Mouse (Mus musculus) heart, embryonic 13.5 days (tissue): Measurements from ENCODE around the gene Kctd2. TPM values are rescaled to one million over a fixed set of nuclear protein-coding genes. Genes with fewer than 3 reads are reported as not detected.

ENCODE experiments used
- ATAC-seq: fragments of 200-750 bp; cut with Nextera tagmentation; 2 replicates; pipeline ENCODE4 v1.8.0; 2017; ENCODE audit warnings: moderate TSS enrichment; ENCODE audit not compliant: insufficient number of reproducible peaks, low FRiP score, low TSS enrichment; ENCODE audit errors: extremely low read depth
- H3K27ac ChIP-seq: fragments of 300-500 bp; sonication (generic); replicated peaks from 2 replicates; pipeline ENCODE4 v1.5.1; 2015; ENCODE audit warnings: moderate library complexity, mild to moderate bottlenecking, inconsistent platforms
- H3K27me3 ChIP-seq: fragments of 300-500 bp; sonication (generic); replicated peaks from 2 replicates; pipeline ENCODE4 v1.6.1; 2015; ENCODE audit warnings: mild to moderate bottlenecking, inconsistent platforms
- H3K36me3 ChIP-seq: fragments of 300-500 bp; sonication (generic); 2 replicates; pipeline ENCODE4 v1.6.1; 2015; ENCODE audit warnings: mild to moderate bottlenecking, inconsistent platforms
- H3K4me1 ChIP-seq: fragments of 300-500 bp; sonication (generic); 2 replicates; pipeline ENCODE4 v1.6.1; 2015; ENCODE audit warnings: inconsistent platforms
- H3K4me2 ChIP-seq: fragments of 300-500 bp; sonication (generic); 2 replicates; pipeline ENCODE4 v1.6.1; 2015; ENCODE audit warnings: inconsistent platforms, mild to moderate bottlenecking, moderate library complexity
- H3K4me3 ChIP-seq: fragments of 300-500 bp; sonication (generic); 2 replicates; pipeline ENCODE4 v1.5.1; 2015; ENCODE audit warnings: moderate library complexity, mild to moderate bottlenecking, inconsistent platforms
- H3K9ac ChIP-seq: fragments of 300-500 bp; sonication (generic); 2 replicates; pipeline ENCODE4 v1.6.1; 2015; ENCODE audit warnings: inconsistent platforms, mild to moderate bottlenecking, moderate library complexity
- H3K9me3 ChIP-seq: fragments of 300-500 bp; sonication (generic); 2 replicates; pipeline ENCODE4 v1.6.1; 2016; ENCODE audit warnings: inconsistent platforms
- whole genome bisulfite sequencing: fragments of 180-500 bp; shearing (Covaris S2); methylation state at CpG from one replicate; pipeline ENCODE4 v1.1.7; 2015; ENCODE audit warnings: mixed read lengths; 5-methylcytosine and 5-hydroxymethylcytosine counted together
- polyA plus RNA-seq: library from polyadenylated mRNA; unstranded; fragments of >200 nt; fragmentation: Nextera tagmentation; extraction: Ambion mirVana; gene quantifications from 2 replicates; pipeline ENCODE4 v1.2.1, GENCODE M21; 2015

Kctd2 gene
- polyA plus RNA-seq, 1 experiment from 2014 or later = 8.8 TPM

DNA sequence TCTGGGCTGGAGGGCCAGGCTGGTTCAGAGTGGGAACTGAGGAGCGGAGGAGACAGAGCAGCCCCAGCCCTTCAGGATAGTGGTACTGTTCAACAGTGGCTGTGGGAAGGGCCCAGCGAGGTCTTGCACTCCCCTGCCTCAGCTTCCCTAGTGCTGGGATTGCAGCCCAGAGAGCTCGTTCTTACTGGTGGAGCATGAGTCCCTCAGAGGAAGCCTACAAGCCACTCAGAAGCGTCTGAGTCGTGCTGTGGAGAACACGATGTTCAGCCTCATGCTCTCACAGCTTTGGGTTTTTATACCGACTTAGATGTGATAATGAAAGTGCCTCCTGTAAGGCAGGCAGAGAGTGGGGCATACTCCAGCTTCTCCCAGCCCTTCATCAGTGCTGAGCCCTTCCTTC lies 4.7 kb downstream of the Kctd2 start:
- WGBS = 71% methylated on average over 7 of the region's 7 CpGs
- Histone ChIP-seq H3K4me2 (no peak overlapping the region), H3K9ac (no peak overlapping the region), H3K4me1 (peaks cover 34% of the 10 kb centered on the region), H3K36me3 (peaks cover 66% of the 10 kb centered on the region), H3K27ac (no peak overlapping the region), H3K4me3 (no peak overlapping the region), H3K9me3 (no peaks in the 10 kb centered on the region), H3K27me3 (no peaks in the 10 kb centered on the region)
- no peak for ATAC-seq

DNA sequence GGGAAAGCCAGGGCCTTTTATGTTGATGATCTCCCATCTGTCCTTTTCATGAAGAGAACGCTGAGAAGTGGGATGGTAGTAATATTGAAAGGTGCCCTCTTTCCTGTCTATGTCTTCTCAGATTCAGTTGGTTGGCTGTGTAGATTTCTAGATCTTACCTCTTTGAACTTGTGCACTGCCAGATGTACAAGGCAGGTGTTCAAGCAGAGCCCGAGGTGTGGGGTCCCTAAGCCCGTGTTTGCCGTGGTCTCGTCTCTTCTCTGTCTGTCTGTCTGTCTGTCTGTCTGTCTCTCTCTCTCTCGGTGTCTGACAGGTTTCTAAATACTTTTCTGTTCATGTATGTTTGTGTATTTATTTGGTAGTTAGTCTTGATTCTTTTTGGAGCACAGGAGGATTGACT lies 5.7 kb downstream of the Kctd2 start:
- H3K36me3 ChIP-seq = peaks cover 77% of the 10 kb centered on the region
- ATAC-seq = no peak
- H3K9me3 ChIP-seq = no peaks in the 10 kb centered on the region
- no peak overlapping the region for H3K27ac ChIP-seq
- peaks cover 32% of the 10 kb centered on the region for H3K4me1 ChIP-seq
- H3K4me3 ChIP-seq = no peak overlapping the region
- H3K27me3 ChIP-seq = no peaks in the 10 kb centered on the region
- WGBS = 88% methylated on average over 6 of the region's 6 CpGs
- H3K4me2 ChIP-seq = no peak overlapping the region
- H3K9ac ChIP-seq = no peak overlapping the region

DNA sequence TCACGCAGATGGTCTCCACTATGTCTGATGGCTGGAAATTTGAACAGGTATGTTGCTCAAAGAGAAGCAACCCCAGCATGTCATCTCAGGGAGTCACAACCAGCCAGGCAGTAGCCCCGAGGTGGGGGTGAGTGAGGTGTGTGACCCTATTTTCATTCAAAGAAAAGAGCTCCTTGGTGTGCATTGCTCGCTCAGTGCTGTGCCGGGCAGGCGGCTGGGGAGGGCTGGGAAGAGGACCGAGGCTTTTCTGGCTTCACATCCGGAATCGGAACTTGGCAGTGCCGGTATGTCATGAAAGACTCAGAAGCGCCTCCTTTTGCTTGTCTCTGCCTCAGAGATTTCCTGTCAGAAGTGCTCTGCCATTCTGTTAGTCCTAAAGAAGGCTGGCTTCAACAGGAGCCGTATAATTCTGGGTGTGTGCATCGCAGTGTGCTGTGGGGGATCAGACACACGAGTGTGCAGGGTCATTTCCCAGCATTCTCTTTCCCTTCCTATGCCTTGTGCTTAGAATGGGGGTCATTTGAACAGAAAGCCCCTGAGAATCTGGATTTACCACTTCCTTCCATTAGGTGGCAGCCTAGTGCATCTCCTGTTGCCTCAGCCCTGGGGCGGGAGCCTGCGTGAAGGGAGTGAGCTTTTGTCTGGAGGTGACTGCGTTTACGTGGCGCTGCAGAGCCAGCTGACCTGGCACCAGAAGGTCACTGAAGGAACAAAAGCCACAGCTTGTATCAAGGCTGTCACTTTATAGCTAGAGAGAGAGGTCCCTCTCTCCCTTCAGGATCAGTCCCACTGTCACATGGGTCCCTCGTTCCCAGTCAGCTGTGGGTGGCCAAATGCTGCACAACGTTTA lies 7.8 kb downstream of the Kctd2 start:
- H3K9me3 ChIP-seq = no peaks in the 10 kb centered on the region
- no peak for ATAC-seq
- H3K4me2 ChIP-seq = peak overlapping the region; percentile 40
- peak overlapping the region; percentile 63 for H3K9ac ChIP-seq
- H3K27me3 ChIP-seq = no peaks in the 10 kb centered on the region
- peaks cover 88% of the 10 kb centered on the region for H3K36me3 ChIP-seq
- no peak overlapping the region; the same call in 1 of the 2 replicates for H3K4me3 ChIP-seq
- 33% methylated on average over 20 of the region's 20 CpGs for WGBS
- peaks cover 15% of the 10 kb centered on the region for H3K4me1 ChIP-seq
- H3K27ac ChIP-seq = peak overlapping the region; percentile 68

DNA sequence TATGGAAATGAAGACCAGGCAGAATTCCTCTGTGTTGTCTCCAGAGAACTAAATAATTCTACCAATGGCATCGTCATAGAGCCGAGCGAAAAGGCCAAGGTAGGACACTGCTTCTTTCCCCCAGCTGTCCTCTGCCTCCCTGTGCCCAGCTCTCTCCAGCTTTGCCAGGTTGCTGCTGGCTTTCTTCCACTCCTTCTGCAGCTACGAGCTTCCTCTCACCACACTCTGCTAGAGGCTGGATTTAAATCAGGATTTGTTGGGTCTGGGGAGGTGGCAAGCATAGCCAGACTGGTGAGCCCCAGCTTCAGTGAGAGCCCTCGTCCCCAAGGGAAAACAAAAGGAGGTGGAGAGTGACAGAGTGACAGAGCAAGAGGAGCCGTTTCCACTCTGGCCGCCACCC lies 9.4 kb downstream of the Kctd2 start:
- Histone ChIP-seq H3K36me3 (peaks cover 82% of the 10 kb centered on the region), H3K27me3 (no peaks in the 10 kb centered on the region), H3K4me3 (no peak overlapping the region), H3K9ac (no peak overlapping the region), H3K4me1 (peaks cover 15% of the 10 kb centered on the region), H3K27ac (no peak overlapping the region), H3K9me3 (no peaks in the 10 kb centered on the region), H3K4me2 (no peak overlapping the region)
- no peak for ATAC-seq
- 78% methylated on average over 7 of the region's 7 CpGs for WGBS

GRCm38 (mm10) chr11:115430561-115430960 lies 10.6 kb downstream of the Kctd2 start:
- WGBS = 92% methylated on average over 6 of the region's 6 CpGs
- H3K27me3 ChIP-seq = no peaks in the 10 kb centered on the region

DNA sequence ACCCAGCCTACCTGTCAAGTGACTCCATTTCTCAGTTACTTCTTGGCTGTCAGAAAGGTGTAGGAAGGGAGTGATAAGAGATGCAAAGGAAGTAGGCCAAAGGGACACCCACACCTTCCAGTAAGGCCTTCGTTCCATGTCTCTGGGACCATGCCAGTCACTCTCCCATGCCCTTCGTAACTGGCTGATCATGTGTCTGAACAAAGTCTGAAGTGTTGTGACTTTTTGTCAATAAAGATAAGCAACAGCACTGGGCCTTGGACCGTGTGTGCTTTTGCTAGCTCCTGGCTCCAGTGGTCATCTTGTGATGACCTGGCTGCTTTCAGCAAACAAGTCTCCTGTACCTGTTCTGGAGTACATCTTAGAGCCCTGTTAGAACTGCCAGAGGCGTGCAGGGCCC lies 12.9 kb downstream of the Kctd2 start:
- Histone ChIP-seq H3K27ac (no peak overlapping the region), H3K27me3 (no peaks in the 10 kb centered on the region), H3K36me3 (peaks cover 47% of the 10 kb centered on the region), H3K4me1 (peaks cover 23% of the 10 kb centered on the region), H3K4me3 (no peak overlapping the region), H3K9ac (no peak overlapping the region), H3K4me2 (no peak overlapping the region), H3K9me3 (no peaks in the 10 kb centered on the region)
- ATAC-seq = no peak
- 61% methylated on average over 4 of the region's 4 CpGs for WGBS

More at GRCm38 (mm10) chr11:115430561-115430960, 10.6 kb downstream of the Kctd2 start:
- Histone ChIP-seq H3K9me3 (no peaks in the 10 kb centered on the region), H3K4me1 (peaks cover 22% of the 10 kb centered on the region), H3K4me2 (no peak overlapping the region), H3K27ac (no peak overlapping the region), H3K4me3 (no peak overlapping the region), H3K36me3 (peaks cover 69% of the 10 kb centered on the region), H3K9ac (no peak overlapping the region)
- no peak for ATAC-seq

DNA sequence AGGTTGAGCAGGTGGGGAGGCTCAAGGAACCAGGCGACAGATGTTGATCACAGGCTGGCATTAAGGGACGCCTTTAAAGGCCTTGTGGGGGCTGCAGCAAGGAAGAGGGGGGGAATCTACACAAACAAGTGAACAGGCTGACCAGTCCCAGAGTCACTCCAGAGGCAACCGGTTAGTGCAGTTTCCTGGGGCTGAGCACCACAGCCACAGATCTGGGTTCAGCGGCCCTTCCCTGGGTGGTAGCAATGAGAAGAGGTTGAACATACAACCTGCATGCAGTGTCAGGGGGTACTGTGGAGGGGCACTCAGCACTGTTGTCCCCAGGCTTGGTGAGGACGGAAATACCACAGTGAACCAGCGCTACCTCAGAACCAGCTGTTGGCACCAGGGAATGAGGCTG lies 13.4 kb downstream of the Kctd2 start:
- WGBS = 79% methylated on average over 6 of the region's 6 CpGs
- no peak overlapping the region for H3K9ac ChIP-seq
- no peaks in the 10 kb centered on the region for H3K27me3 ChIP-seq
- peaks cover 18% of the 10 kb centered on the region for H3K4me1 ChIP-seq
- H3K36me3 ChIP-seq = peaks cover 44% of the 10 kb centered on the region
- H3K9me3 ChIP-seq = no peaks in the 10 kb centered on the region
- no peak overlapping the region for H3K4me2 ChIP-seq
- ATAC-seq = no peak
- H3K4me3 ChIP-seq = no peak overlapping the region
- no peak overlapping the region for H3K27ac ChIP-seq

DNA sequence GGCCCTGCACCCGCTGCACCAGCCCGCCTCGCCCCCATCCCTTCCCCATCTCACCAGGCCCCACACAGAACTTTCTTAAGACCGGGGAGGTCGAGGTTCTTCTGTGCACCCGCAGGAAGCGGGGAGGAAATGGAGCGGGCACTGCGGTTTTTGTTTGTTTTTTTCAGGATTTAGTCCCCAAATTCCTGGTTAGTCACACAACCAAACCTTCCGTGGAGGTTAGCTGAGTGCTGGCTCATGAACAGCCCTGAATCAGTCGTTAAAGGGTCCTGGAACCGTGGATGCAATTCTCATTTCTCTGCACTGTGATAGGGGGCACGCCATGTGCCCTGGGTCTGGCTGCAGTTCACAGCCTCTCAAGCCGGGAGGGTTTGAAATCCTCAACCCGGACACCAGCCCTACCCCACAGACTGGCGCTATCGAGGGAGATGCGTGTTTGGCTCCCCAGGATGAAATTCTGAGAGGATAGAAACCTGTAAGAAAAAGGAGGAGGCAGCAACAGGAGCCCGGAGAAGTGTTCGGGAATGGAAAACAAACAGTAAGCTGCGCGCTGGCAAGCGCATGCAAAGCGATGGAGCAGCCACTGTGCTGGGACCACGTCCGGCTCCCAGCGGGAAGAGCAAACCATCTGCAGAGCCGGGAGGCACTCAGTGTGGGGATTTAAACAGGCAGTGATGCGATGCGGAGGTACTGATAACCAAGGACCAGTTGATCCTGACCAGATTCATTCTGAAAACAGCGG lies 15.8 kb downstream of the Kctd2 start:
- ATAC-seq = no peak
- H3K27me3 ChIP-seq = no peaks in the 10 kb centered on the region
- peaks cover 16% of the 10 kb centered on the region for H3K4me1 ChIP-seq
- peak overlapping the region; percentile 47 for H3K4me3 ChIP-seq
- H3K9ac ChIP-seq = peak overlapping the region; percentile 74
- H3K36me3 ChIP-seq = peaks cover 20% of the 10 kb centered on the region
- H3K27ac ChIP-seq = no peak overlapping the region; the same call in 1 of the 2 replicates
- H3K9me3 ChIP-seq = peaks cover 6% of the 10 kb centered on the region; the same call in 1 of the 2 replicates
- peak overlapping the region; percentile 70 for H3K4me2 ChIP-seq
- 7% methylated on average over 31 of the region's 31 CpGs for WGBS

GRCm38 (mm10) chr11:115437571-115438122 lies 17.7 kb downstream of the Kctd2 start:
- ATAC-seq = no peak

DNA sequence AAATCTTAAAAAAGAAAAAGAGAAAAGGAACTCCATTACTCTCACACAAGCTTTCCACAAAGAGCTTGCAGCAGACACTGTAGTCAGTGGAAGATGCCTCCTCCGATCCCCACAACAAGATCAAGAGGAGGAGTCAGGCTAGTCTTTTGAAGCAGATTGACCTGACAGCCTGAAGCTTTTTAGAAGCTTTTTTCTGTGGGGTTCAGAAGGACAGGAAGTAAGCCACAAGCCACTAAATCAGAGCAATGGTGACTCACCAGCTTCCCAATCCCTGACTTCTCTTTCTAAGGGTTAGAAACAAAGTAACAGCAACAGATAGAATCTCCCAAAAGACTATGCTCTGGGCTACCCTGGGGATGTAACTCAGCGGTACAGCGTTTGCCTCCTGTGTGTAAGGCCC lies 19.4 kb downstream of the Kctd2 start:
- WGBS = 76% methylated on average over 3 of the region's 3 CpGs
- H3K27ac ChIP-seq = no peak overlapping the region
- H3K36me3 ChIP-seq = no peaks in the 10 kb centered on the region
- H3K9ac ChIP-seq = no peak overlapping the region
- H3K4me2 ChIP-seq = no peak overlapping the region
- peaks cover 6% of the 10 kb centered on the region; the same call in 1 of the 2 replicates for H3K9me3 ChIP-seq
- peaks cover 12% of the 10 kb centered on the region; the same call in 1 of the 2 replicates for H3K27me3 ChIP-seq
- H3K4me1 ChIP-seq = peaks cover 16% of the 10 kb centered on the region
- no peak overlapping the region for H3K4me3 ChIP-seq
- ATAC-seq = no peak

More at GRCm38 (mm10) chr11:115437571-115438122, 17.7 kb downstream of the Kctd2 start:
- Histone ChIP-seq H3K27ac (no peak overlapping the region), H3K27me3 (peaks cover 12% of the 10 kb centered on the region; the same call in 1 of the 2 replicates), H3K9ac (no peak overlapping the region), H3K9me3 (peaks cover 6% of the 10 kb centered on the region; the same call in 1 of the 2 replicates), H3K4me1 (peaks cover 16% of the 10 kb centered on the region), H3K36me3 (peaks cover 1% of the 10 kb centered on the region), H3K4me2 (no peak overlapping the region), H3K4me3 (no peak overlapping the region)
- 78% methylated on average over 5 of the region's 5 CpGs for WGBS

DNA sequence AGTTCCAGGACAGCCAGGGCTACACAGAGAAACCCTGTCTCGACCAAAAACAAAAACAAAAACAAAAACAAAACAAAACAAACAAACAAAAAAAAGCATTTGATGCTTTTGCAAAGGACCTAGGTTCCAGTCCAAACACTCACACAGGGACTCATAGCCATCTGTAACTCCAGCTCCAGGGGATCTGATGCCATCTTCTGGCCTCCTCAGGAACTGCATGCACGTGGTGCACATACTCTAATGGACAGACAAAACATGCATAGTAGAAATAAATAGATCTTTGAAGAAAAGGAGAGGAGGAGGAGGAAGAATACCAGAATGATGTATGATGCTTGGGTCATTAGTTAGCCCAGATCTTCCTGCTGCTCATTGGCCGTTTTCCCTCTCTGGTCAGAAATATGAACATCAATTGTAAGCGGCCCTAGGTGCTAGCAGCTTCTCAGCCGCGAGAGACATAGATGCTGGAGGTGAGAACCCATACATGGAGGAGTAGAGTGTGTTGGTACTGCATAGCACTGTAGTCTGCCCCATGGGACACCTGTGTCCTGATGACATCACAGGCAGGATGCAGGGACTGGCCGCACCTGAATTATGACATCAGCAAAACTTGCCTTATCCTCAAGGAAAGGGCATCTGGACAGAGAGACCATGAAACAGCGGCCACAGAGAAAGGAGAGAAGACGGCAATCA lies 20.1 kb downstream of the Kctd2 start, which contains the start of gene Trim80:
Gene Trim80 (plus strand): TSS at position 640 of the 690 bp plus-strand sequence.
- no peak within 1 kb of the TSS for H3K4me3 ChIP-seq
- H3K27ac ChIP-seq = no peak within 1 kb of the TSS
- peaks cover 12% of the 10 kb centered on the region; the same call in 1 of the 2 replicates for H3K27me3 ChIP-seq
- H3K36me3 ChIP-seq = no peaks in the 10 kb centered on the region
- no peak within 1 kb of the TSS; the same call in 1 of the 2 replicates for H3K9ac ChIP-seq
- H3K9me3 ChIP-seq = peaks cover 6% of the 10 kb centered on the region; the same call in 1 of the 2 replicates
- WGBS = 93% methylated on average over 9 of the region's 9 CpGs
- ATAC-seq = no peak
- H3K4me2 ChIP-seq = no peak within 1 kb of the TSS
- H3K4me1 ChIP-seq = peaks cover 14% of the 10 kb centered on the region
